Mouse (Mus musculus) lung, postnatal 10 days (tissue): ENCODE results near the gene Il1rapl1.

Source experiments
- DNase-seq: peaks from one replicate; pipeline ENCODE4 v3.0.0; 2021

Il1rapl1 gene

GRCm38 (mm10) chrX:87507997-87508396 lies 607.4 kb downstream of the Il1rapl1 start:
- DNase-seq, result no peak

GRCm38 (mm10) chrX:87502604-87503003 lies 612.8 kb downstream of the Il1rapl1 start:
- no peak for DNase-seq

- DNase-seq, result no peak
Measured at GRCm38 (mm10) chrX:87483416-87483815, 632.0 kb downstream of the Il1rapl1 start.

- DNase-seq, result peak; percentile 80
Measured at GRCm38 (mm10) chrX:87238191-87238590, 877.3 kb downstream of the Il1rapl1 start.

GRCm38 (mm10) chrX:87225280-87225679 lies 890.2 kb downstream of the Il1rapl1 start:
- DNase-seq, result no peak

- no peak for DNase-seq
Measured at GRCm38 (mm10) chrX:87002296-87002695, 1113.1 kb downstream of the Il1rapl1 start.

- DNase-seq, result no peak
Measured at GRCm38 (mm10) chrX:86955126-86955525, 1160.3 kb downstream of the Il1rapl1 start.

GRCm38 (mm10) chrX:86954614-86955013 lies 1160.8 kb downstream of the Il1rapl1 start:
- DNase-seq, result no peak

GRCm38 (mm10) chrX:86950940-86951339 lies 1164.5 kb downstream of the Il1rapl1 start:
- DNase-seq, result no peak

GRCm38 (mm10) chrX:86949112-86949511 lies 1166.3 kb downstream of the Il1rapl1 start:
- DNase-seq, result no peak

GRCm38 (mm10) chrX:86854835-86855234 lies 1260.6 kb downstream of the Il1rapl1 start:
- DNase-seq, result no peak

- DNase-seq, result no peak
Measured at GRCm38 (mm10) chrX:86808218-86808617, 1307.2 kb downstream of the Il1rapl1 start.

- no peak for DNase-seq
Measured at GRCm38 (mm10) chrX:86802725-86803124, 1312.7 kb downstream of the Il1rapl1 start.

- DNase-seq, result no peak
Measured at GRCm38 (mm10) chrX:86728803-86729202, 1386.6 kb downstream of the Il1rapl1 start.
